ENCODE assay signal across 8 mouse cellular contexts in genomic region chr7:4865090-4865489, GRCm38 (mm10). TPM values are rescaled to one million over a fixed set of nuclear protein-coding genes. Genes with fewer than 3 reads are reported as not detected.
A peak's percentile ranks its signal among the peaks of the same experiment; 100 is the strongest.
DNase-seq lines count a peak whose midpoint lies in the region; ATAC-seq and TF ChIP-seq lines count a peak whose summit lies in the region.

No protein-coding gene starts in this region.

- H3ac ChIP-seq in myocyte (ENCODE audit: control insufficient read depth, insufficient read length): no peak overlapping the region

- no peak for ATAC-seq in G1E (ENCODE audit: extremely low read depth, insufficient number of reproducible peaks, low FRiP score, poor library complexity, severe bottlenecking)
- ATAC-seq in embryonic facial prominence, embryonic 11.5 days (replicated peaks; ENCODE audit: insufficient number of reproducible peaks, low FRiP score, low TSS enrichment, low read depth): no peak; the same call in 1 of the 2 replicates
- ATAC-seq in hindbrain, embryonic 14.5 days (ENCODE audit: low FRiP score): no peak
- no peak for ATAC-seq in activated CD4-positive, CD25-positive, alpha-beta regulatory T cell, adult 4 months

- peak; percentile 44 for DNase-seq in gastrocnemius, adult 18-20 months (ENCODE audit: low spot score)
- DNase-seq in gastrocnemius, postnatal 10 days: no peak
- no peak for DNase-seq in G1E (ENCODE audit: low spot score)
- DNase-seq in embryonic facial prominence, embryonic 11.5 days (ENCODE audit: low spot score): peak; percentile 38
- no peak for DNase-seq in hindbrain, embryonic 14.5 days (ENCODE audit: low spot score)
- peak; percentile 68 for DNase-seq in liver, adult 2 months (ENCODE audit: extremely low read depth, low read depth, low spot score)

- H3K4me3 ChIP-seq in G1E (ENCODE audit: low read depth, low read length) (peak overlapping the region; percentile 75; the same call in 1 of the 2 replicates), myocyte (peak overlapping the region; percentile 38)
- H3K4me3 ChIP-seq in embryonic facial prominence, embryonic 11.5 days (ENCODE audit: low read depth, low read length): peak overlapping the region; percentile 48; the same call in 1 of the 2 replicates
- H3K4me3 ChIP-seq in hindbrain, embryonic 14.5 days (replicated peaks; ENCODE audit: low read length): peak overlapping the region; percentile 61
- H3K4me3 ChIP-seq in liver, adult 2 months (ENCODE audit: insufficient read depth, low read depth, low read length): peak overlapping the region; percentile 61

- H3K4me1 ChIP-seq in G1E (ENCODE audit: insufficient read depth, low read depth, low read length): peaks cover 29% of the 10 kb centered on the region
- no peaks in the 10 kb centered on the region for H3K4me1 ChIP-seq in embryonic facial prominence, embryonic 11.5 days (ENCODE audit: control insufficient read depth, insufficient read depth, low read length)
- H3K4me1 ChIP-seq in hindbrain, embryonic 14.5 days (replicated peaks; ENCODE audit: control insufficient read depth, insufficient read depth, low read length): peaks cover 5% of the 10 kb centered on the region
- H3K4me1 ChIP-seq in liver, adult 2 months (ENCODE audit: control insufficient read depth, insufficient read depth, low read length): peaks cover 15% of the 10 kb centered on the region

- WGBS in embryonic facial prominence, embryonic 11.5 days: 49% methylated on average over 5 of the region's 5 CpGs
- WGBS in hindbrain, embryonic 14.5 days: 55% methylated on average over 5 of the region's 5 CpGs
- WGBS in liver, adult 2 months: 51% methylated on average over 5 of the region's 5 CpGs

- H3K9me3 ChIP-seq in G1E (replicated peaks): no peaks in the 10 kb centered on the region
- no peaks in the 10 kb centered on the region for H3K9me3 ChIP-seq in embryonic facial prominence, embryonic 11.5 days (replicated peaks; ENCODE audit: control insufficient read depth, low read length)
- 0 out of 2 replicates have a peak, but pooled peaks cover 6% of the 10 kb centered on the region for H3K9me3 ChIP-seq in hindbrain, embryonic 14.5 days (ENCODE audit: control insufficient read depth, low read length)

- no peak overlapping the region for H3K4me2 ChIP-seq in embryonic facial prominence, embryonic 11.5 days (ENCODE audit: low read depth, low read length)
- peak overlapping the region; percentile 79 for H3K4me2 ChIP-seq in hindbrain, embryonic 14.5 days (replicated peaks)
- H3K4me2 ChIP-seq in myocyte (ENCODE audit: low read depth): peak overlapping the region; percentile 80

- no peak overlapping the region for H3K27ac ChIP-seq in embryonic facial prominence, embryonic 11.5 days (replicated peaks; ENCODE audit: low read depth, low read length)
- H3K27ac ChIP-seq in hindbrain, embryonic 14.5 days: peak overlapping the region; percentile 83
- peak overlapping the region; percentile 96 for H3K27ac ChIP-seq in liver, adult 2 months (replicated peaks; ENCODE audit: insufficient read depth, low read depth, low read length)

- no peak overlapping the region for H3K9ac ChIP-seq in embryonic facial prominence, embryonic 11.5 days (replicated peaks; ENCODE audit: low read length)
- H3K9ac ChIP-seq in hindbrain, embryonic 14.5 days: no peak overlapping the region
- H3K9ac ChIP-seq in liver, adult 2 months (ENCODE audit: low read depth, low read length): peak overlapping the region; percentile 85

- no peak for TF ChIP-seq CTCF in G1E (IDR thresholded peaks at IDR 0.05; ENCODE audit: low read depth, low read length)
- peak; percentile 68 for TF ChIP-seq CTCF in liver, adult 2 months (IDR thresholded peaks at IDR 0.05; ENCODE audit: low read depth, low read length)

- H3K27me3 ChIP-seq in G1E (ENCODE audit: insufficient read depth, low read length) (peaks cover 4% of the 10 kb centered on the region; the same call in 1 of the 2 replicates), myocyte (ENCODE audit: control insufficient read depth, insufficient read depth, insufficient read length) (no peaks in the 10 kb centered on the region)
- H3K27me3 ChIP-seq in embryonic facial prominence, embryonic 11.5 days (ENCODE audit: control insufficient read depth, insufficient read depth, low read length): no peaks in the 10 kb centered on the region
- H3K27me3 ChIP-seq in hindbrain, embryonic 14.5 days (ENCODE audit: control insufficient read depth, insufficient read depth, low read length): no peaks in the 10 kb centered on the region
- no peaks in the 10 kb centered on the region for H3K27me3 ChIP-seq in liver, adult 2 months (ENCODE audit: control insufficient read depth, insufficient read depth, low read length)

- no peak for TF ChIP-seq POLR2A in liver, adult 2 months (IDR thresholded peaks at IDR 0.05; ENCODE audit: extremely low read depth, insufficient read depth, low read length)
- no peak for TF ChIP-seq POLR2A in myocyte (IDR thresholded peaks at IDR 0.05; ENCODE audit: insufficient read length, low read depth)

- H3K36me3 ChIP-seq in G1E (replicated peaks): no peaks in the 10 kb centered on the region
- no peaks in the 10 kb centered on the region for H3K36me3 ChIP-seq in embryonic facial prominence, embryonic 11.5 days (replicated peaks; ENCODE audit: control insufficient read depth, insufficient read depth, low read depth, low read length)
- no peaks in the 10 kb centered on the region for H3K36me3 ChIP-seq in hindbrain, embryonic 14.5 days (replicated peaks; ENCODE audit: control insufficient read depth, insufficient read depth)
- no peaks in the 10 kb centered on the region for H3K36me3 ChIP-seq in liver, adult 2 months (ENCODE audit: control insufficient read depth, insufficient read depth, low read length)
- no peaks in the 10 kb centered on the region for H3K36me3 ChIP-seq in myocyte (ENCODE audit: control insufficient read depth, insufficient read depth)

- H3K79me2 ChIP-seq in liver, adult 2 months (ENCODE audit: control insufficient read depth, insufficient read depth, low read length): no peaks in the 10 kb centered on the region
- no peaks in the 10 kb centered on the region for H3K79me2 ChIP-seq in myocyte (ENCODE audit: control insufficient read depth, insufficient read depth)

RNA-seq across cellular contexts. Expression of gene Isoc2b, which starts 5.0 kb away (rescaled TPM):
- 1 to 10 TPM; 6.0 to 8.2 TPM for total RNA-seq in gastrocnemius, adult 18-20 months (2021)
- total RNA-seq in gastrocnemius, postnatal 10 days (2021): 1 to 10 TPM; 1.9 to 4.3 TPM
- total RNA-seq in G1E (2014; fragmentation: Nextera tagmentation) (7.6 and 9.1 TPM in 2 replicates), G1E (2017) (34.4 and 40.1 TPM in 2 replicates)
- polyA plus RNA-seq in G1E (2012) (5.3 and 8.1 TPM in 2 replicates), myocyte (2012; fragmentation: generic; extraction: Trizol) (0.65 TPM)
- 2.4 and 2.9 TPM in 2 replicates for polyA plus RNA-seq in embryonic facial prominence, embryonic 11.5 days (2014; fragmentation: Nextera tagmentation; extraction: Ambion mirVana)
- polyA plus RNA-seq in hindbrain, embryonic 14.5 days (2014; fragmentation: Nextera tagmentation; extraction: Ambion mirVana): 2.8 and 3.7 TPM in 2 replicates
- total RNA-seq in liver, adult 2 months (2014; rRNA removed): 23.6 and 40.2 TPM in 2 replicates
- 24.0 and 34.6 TPM in 2 replicates for polyA plus RNA-seq in liver, adult 2 months (2012; rRNA removed)
- 10 to 100 TPM; 34.4 to 50.2 TPM for polyA plus RNA-seq in activated CD4-positive, CD25-positive, alpha-beta regulatory T cell, adult 4 months (2017; shearing (Covaris generic))

RNA-seq across cellular contexts. Expression of gene Isoc2a, which starts 11.9 kb away (rescaled TPM):
- total RNA-seq in gastrocnemius, adult 18-20 months (2021): 10 to 100 TPM; 26.9 to 32.6 TPM
- total RNA-seq in gastrocnemius, postnatal 10 days (2021): 10 to 100 TPM; 13.3 to 14.3 TPM
- total RNA-seq in G1E (2014; fragmentation: Nextera tagmentation) (1.9 and 3.4 TPM in 2 replicates), G1E (2017) (7.5 and 10.4 TPM in 2 replicates)
- polyA plus RNA-seq in G1E (2012) (6.3 and 16.2 TPM in 2 replicates), myocyte (2012; fragmentation: generic; extraction: Trizol) (3.3 TPM)
- 0.70 and 0.72 TPM in 2 replicates for polyA plus RNA-seq in embryonic facial prominence, embryonic 11.5 days (2014; fragmentation: Nextera tagmentation; extraction: Ambion mirVana)
- polyA plus RNA-seq in hindbrain, embryonic 14.5 days (2014; fragmentation: Nextera tagmentation; extraction: Ambion mirVana): 0.47 and 0.82 TPM in 2 replicates
- 54.3 and 63.5 TPM in 2 replicates for total RNA-seq in liver, adult 2 months (2014; rRNA removed)
- 103 and 110 TPM in 2 replicates for polyA plus RNA-seq in liver, adult 2 months (2012; rRNA removed)
- polyA plus RNA-seq in activated CD4-positive, CD25-positive, alpha-beta regulatory T cell, adult 4 months (2017; shearing (Covaris generic)): under 1 TPM; 0.20 to 0.69 TPM

RNA-seq across cellular contexts. Expression of gene Shisa7, which starts 20.6 kb away (rescaled TPM):
- total RNA-seq in gastrocnemius, adult 18-20 months (2021): not detected
- under 1 TPM; 0.12 to 0.18 TPM for total RNA-seq in gastrocnemius, postnatal 10 days (2021)
- not detected in 2 replicates for total RNA-seq in G1E (2014; fragmentation: Nextera tagmentation)
- total RNA-seq in G1E (2017): 0.06 and 0.22 TPM in 2 replicates
- not detected in 2 replicates for polyA plus RNA-seq in G1E (2012)
- 0.72 TPM in 2 replicates for polyA plus RNA-seq in embryonic facial prominence, embryonic 11.5 days (2014; fragmentation: Nextera tagmentation; extraction: Ambion mirVana)
- 13.1 and 15.6 TPM in 2 replicates for polyA plus RNA-seq in hindbrain, embryonic 14.5 days (2014; fragmentation: Nextera tagmentation; extraction: Ambion mirVana)
- under 0.01 TPM in 1 of 2 replicates, not detected in the other for total RNA-seq in liver, adult 2 months (2014; rRNA removed)
- 0.02 and 0.12 TPM in 2 replicates for polyA plus RNA-seq in liver, adult 2 months (2012; rRNA removed)
- polyA plus RNA-seq in myocyte (2012; fragmentation: generic; extraction: Trizol): not detected
- polyA plus RNA-seq in activated CD4-positive, CD25-positive, alpha-beta regulatory T cell, adult 4 months (2017; shearing (Covaris generic)): under 1 TPM in 1 of 2 experiments, not detected in 1; 0.09 TPM

RNA-seq across cellular contexts. Expression of gene Gm36210, which starts 41.2 kb away (rescaled TPM):
- total RNA-seq in gastrocnemius, adult 18-20 months (2021): under 1 TPM; 0.18 to 0.64 TPM
- under 1 TPM in 1 of 2 experiments, not detected in 1; 0.19 TPM for total RNA-seq in gastrocnemius, postnatal 10 days (2021)
- total RNA-seq in G1E (2014; fragmentation: Nextera tagmentation) (not detected in 2 replicates), G1E (2017) (not detected in 2 replicates)
- polyA plus RNA-seq in G1E (2012) (not detected in 2 replicates), myocyte (2012; fragmentation: generic; extraction: Trizol) (not detected)
- 0.27 TPM in 1 of 2 replicates, not detected in the other for polyA plus RNA-seq in embryonic facial prominence, embryonic 11.5 days (2014; fragmentation: Nextera tagmentation; extraction: Ambion mirVana)
- 0.25 and 0.43 TPM in 2 replicates for polyA plus RNA-seq in hindbrain, embryonic 14.5 days (2014; fragmentation: Nextera tagmentation; extraction: Ambion mirVana)
- total RNA-seq in liver, adult 2 months (2014; rRNA removed): not detected in 2 replicates
- 0.13 TPM in 1 of 2 replicates, not detected in the other for polyA plus RNA-seq in liver, adult 2 months (2012; rRNA removed)
- polyA plus RNA-seq in activated CD4-positive, CD25-positive, alpha-beta regulatory T cell, adult 4 months (2017; shearing (Covaris generic)): not detected

RNA-seq across cellular contexts. Expression of gene Zfp628, which starts 49.9 kb away (rescaled TPM):
- total RNA-seq in gastrocnemius, adult 18-20 months (2021): 1 to 10 TPM; 8.7 to 8.9 TPM
- total RNA-seq in gastrocnemius, postnatal 10 days (2021): 10 to 100 TPM in 1 of 2 experiments, 1 to 10 TPM in 1; 9.9 to 10.5 TPM
- total RNA-seq in G1E (2014; fragmentation: Nextera tagmentation) (13.9 and 15.2 TPM in 2 replicates), G1E (2017) (1.6 and 1.8 TPM in 2 replicates)
- polyA plus RNA-seq in G1E (2012) (35.7 and 39.5 TPM in 2 replicates), myocyte (2012; fragmentation: generic; extraction: Trizol) (8.0 TPM)
- polyA plus RNA-seq in embryonic facial prominence, embryonic 11.5 days (2014; fragmentation: Nextera tagmentation; extraction: Ambion mirVana): 2.5 and 3.6 TPM in 2 replicates
- polyA plus RNA-seq in hindbrain, embryonic 14.5 days (2014; fragmentation: Nextera tagmentation; extraction: Ambion mirVana): 3.6 and 4.2 TPM in 2 replicates
- total RNA-seq in liver, adult 2 months (2014; rRNA removed): 0.55 and 0.74 TPM in 2 replicates
- polyA plus RNA-seq in liver, adult 2 months (2012; rRNA removed): 6.2 and 8.3 TPM in 2 replicates
- polyA plus RNA-seq in activated CD4-positive, CD25-positive, alpha-beta regulatory T cell, adult 4 months (2017; shearing (Covaris generic)): 1 to 10 TPM; 1.9 TPM

Comparison
In these comparisons a context has a peak if more than half of its experiments do, and no peak if none do; other contexts are left out.
1. DNase-seq: peak in gastrocnemius, adult 18-20 months (single experiment), embryonic facial prominence, embryonic 11.5 days (single experiment) and liver, adult 2 months (single experiment); none in gastrocnemius, postnatal 10 days (single experiment), G1E (single experiment) and hindbrain, embryonic 14.5 days (single experiment).
2. Peak in every context shown above with its lines, with median percentiles within 50 percentile points of each other: H3K4me3 ChIP-seq.